Mouse (Mus musculus) brain, embryonic 14.5 days (tissue): ENCODE results near the gene Runx2.

Experiments
- CTCF ChIP-seq: fragments of 200-500 bp; IDR thresholded peaks from 2 replicates; pipeline ENCODE4 v1.5.1; 2012; ENCODE audit warnings: inconsistent platforms, mild to moderate bottlenecking, moderate library complexity, borderline replicate concordance; ENCODE audit not compliant: insufficient read depth, insufficient read length; ENCODE audit errors: extremely low read depth
- POLR2A ChIP-seq: fragments of 200-500 bp; IDR thresholded peaks from 2 replicates; pipeline ENCODE4 v1.6.1; 2012; ENCODE audit warnings: mild to moderate bottlenecking, inconsistent platforms, borderline replicate concordance; ENCODE audit not compliant: poor library complexity, insufficient read depth, insufficient read length, severe bottlenecking; ENCODE audit errors: extremely low read depth

GRCm38 (mm10) chr17:44728464-44728863, 86.1 kb downstream of the Runx2 start:
- TF ChIP-seq POLR2A = no peak
- no peak for TF ChIP-seq CTCF
